Mouse (Mus musculus) C2C12 (cell line): ENCODE data around the gene Fcf1. TPM values are rescaled to one million over a fixed set of nuclear protein-coding genes. Genes with fewer than 3 reads are reported as not detected.

Experiments
- H3K27me3 ChIP-seq: one replicate; pipeline ENCODE4 v1.6.1; 2011; ENCODE audit not compliant: control insufficient read depth, insufficient read depth, insufficient read length
- H3K36me3 ChIP-seq: one replicate; pipeline ENCODE4 v1.6.1; 2011; ENCODE audit not compliant: control insufficient read depth, insufficient read depth
- H3K4me3 ChIP-seq: one replicate; pipeline ENCODE4 v1.5.1; 2011; ENCODE audit warnings: mild to moderate bottlenecking, control low read depth; ENCODE audit not compliant: poor library complexity, insufficient read depth, severe bottlenecking
- H3K79me2 ChIP-seq: one replicate; pipeline ENCODE4 v1.6.1; 2011; ENCODE audit not compliant: control insufficient read depth, insufficient read depth
- H3K79me3 ChIP-seq: one replicate; pipeline ENCODE4 v1.6.1; 2011; ENCODE audit warnings: low read depth, control low read depth
- H3ac ChIP-seq: one replicate; pipeline ENCODE3; 2011; ENCODE audit warnings: low read depth; ENCODE audit not compliant: control insufficient read depth, insufficient read length
- CEBPB ChIP-seq: IDR thresholded peaks from one replicate; pipeline ENCODE4 v1.6.1; 2011; ENCODE audit warnings: low read depth, mild to moderate bottlenecking, control low read depth, moderate library complexity
- CTCF ChIP-seq: IDR thresholded peaks from one replicate; pipeline ENCODE4 v1.5.1; 2011; ENCODE audit not compliant: control insufficient read depth, insufficient read depth, insufficient read length
- FOSL1 ChIP-seq: IDR thresholded peaks from one replicate; pipeline ENCODE4 v1.8.0; 2011; ENCODE audit warnings: mild to moderate bottlenecking, low read length; ENCODE audit not compliant: poor library complexity, insufficient read depth, severe bottlenecking
- MAX ChIP-seq: IDR thresholded peaks from one replicate; pipeline ENCODE4 v1.6.1; 2011; ENCODE audit warnings: mild to moderate bottlenecking, control low read depth
- MYOD1 ChIP-seq: IDR thresholded peaks from one replicate; pipeline ENCODE4 v1.6.1; 2011; ENCODE audit warnings: low read depth; ENCODE audit not compliant: control insufficient read depth, insufficient read length
- MYOG ChIP-seq: IDR thresholded peaks from one replicate; pipeline ENCODE4 v1.6.1; 2011; ENCODE audit not compliant: control insufficient read depth, insufficient read length; ENCODE audit errors: extremely low read depth
- USF1 ChIP-seq: IDR thresholded peaks from one replicate; pipeline ENCODE4 v1.6.1; 2011; ENCODE audit warnings: low read depth, mild to moderate bottlenecking, control low read depth, moderate library complexity
- polyA plus RNA-seq: library from polyadenylated mRNA; unstranded; fragments of >200 nt; fragmentation: generic; extraction: Trizol; gene quantifications from one replicate; pipeline ENCODE4 v1.2.1, GENCODE M21; 2012; ENCODE audit warnings: missing spikeins

The Fcf1 gene
- polyA plus RNA-seq, 1 experiment = 115 TPM

DNA sequence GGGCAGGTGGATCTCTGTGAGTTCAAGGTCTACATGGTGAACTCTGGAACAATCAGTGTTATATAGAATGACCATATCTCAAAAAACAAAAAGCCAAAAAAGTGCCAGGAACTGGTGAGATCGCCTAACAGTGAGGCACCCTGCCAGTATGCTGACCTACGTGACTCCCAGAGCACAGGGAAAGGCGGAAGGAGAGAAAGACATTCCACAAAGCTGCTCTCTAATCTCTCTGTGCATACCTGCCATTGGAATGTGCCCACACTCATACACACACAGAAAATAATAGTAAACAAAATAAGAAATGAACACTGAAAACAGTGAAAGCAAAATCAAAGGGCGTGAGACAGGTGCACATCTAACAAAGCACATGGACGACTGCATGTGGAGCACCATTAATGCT, 35.4 kb upstream of the Fcf1 start:
- H3K36me3 ChIP-seq = peaks cover 70% of the 10 kb centered on the region
- no peaks in the 10 kb centered on the region for H3K79me3 ChIP-seq

DNA sequence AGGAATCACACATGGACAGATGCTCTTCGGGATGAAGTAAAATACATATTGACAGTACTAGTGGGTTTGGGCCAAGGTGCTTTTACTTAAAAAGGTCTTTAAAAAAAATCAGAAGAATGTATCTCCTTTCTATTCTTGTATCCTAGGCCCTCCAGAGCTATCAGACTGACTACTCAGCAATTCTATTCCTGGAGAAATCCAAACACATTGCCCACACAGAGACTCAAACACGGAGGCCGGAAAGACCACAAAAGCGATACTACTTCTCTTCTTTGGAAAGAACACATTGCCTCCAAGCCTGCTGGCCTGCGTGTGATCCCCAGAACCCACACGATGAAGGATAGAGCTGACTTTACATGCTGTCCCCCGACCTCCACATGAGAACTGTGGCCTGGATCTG, 31.6 kb upstream of the Fcf1 start:
- H3K27me3 ChIP-seq = no peaks in the 10 kb centered on the region
- H3K4me3 ChIP-seq = no peak overlapping the region
- H3K79me3 ChIP-seq = no peaks in the 10 kb centered on the region
- TF ChIP-seq MAX (no peak), CTCF (no peak)
- no peak overlapping the region for H3ac ChIP-seq
- H3K36me3 ChIP-seq = peaks cover 62% of the 10 kb centered on the region
- no peaks in the 10 kb centered on the region for H3K79me2 ChIP-seq

More for the DNA sequence above, 35.4 kb upstream of the Fcf1 start:
- no peaks in the 10 kb centered on the region for H3K79me2 ChIP-seq
- no peak overlapping the region for H3K4me3 ChIP-seq
- TF ChIP-seq MYOG (no peak), CEBPB (no peak), FOSL1 (no peak), USF1 (no peak), CTCF (no peak), MAX (no peak), MYOD1 (no peak)
- no peak overlapping the region for H3ac ChIP-seq
- no peaks in the 10 kb centered on the region for H3K27me3 ChIP-seq

DNA sequence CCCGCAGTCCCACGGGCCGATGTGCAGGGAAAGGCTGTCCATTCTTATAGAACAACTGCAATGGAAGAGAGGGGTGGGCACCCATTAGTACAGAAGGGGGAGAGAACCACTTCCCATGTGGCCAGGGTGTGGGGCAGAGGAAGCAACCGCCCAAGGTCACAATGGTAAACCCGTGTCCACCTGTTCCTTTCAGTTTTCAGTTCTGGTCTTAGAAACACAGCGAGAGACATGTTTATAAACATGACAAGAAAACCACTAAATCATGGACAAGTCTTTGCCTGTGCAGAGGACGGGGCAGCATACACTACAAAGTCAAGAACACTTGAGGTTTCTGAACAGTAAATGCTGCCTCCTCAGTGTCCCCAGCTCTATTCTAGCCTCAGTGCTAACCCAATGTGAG, 30.4 kb upstream of the Fcf1 start:
- no peaks in the 10 kb centered on the region for H3K27me3 ChIP-seq
- no peaks in the 10 kb centered on the region for H3K79me2 ChIP-seq
- TF ChIP-seq FOSL1 (no peak), MYOG (no peak), CEBPB (no peak), MYOD1 (no peak), CTCF (no peak), USF1 (no peak), MAX (no peak)
- no peak overlapping the region for H3ac ChIP-seq
- H3K36me3 ChIP-seq = peaks cover 51% of the 10 kb centered on the region
- H3K4me3 ChIP-seq = no peak overlapping the region
- H3K79me3 ChIP-seq = no peaks in the 10 kb centered on the region

DNA sequence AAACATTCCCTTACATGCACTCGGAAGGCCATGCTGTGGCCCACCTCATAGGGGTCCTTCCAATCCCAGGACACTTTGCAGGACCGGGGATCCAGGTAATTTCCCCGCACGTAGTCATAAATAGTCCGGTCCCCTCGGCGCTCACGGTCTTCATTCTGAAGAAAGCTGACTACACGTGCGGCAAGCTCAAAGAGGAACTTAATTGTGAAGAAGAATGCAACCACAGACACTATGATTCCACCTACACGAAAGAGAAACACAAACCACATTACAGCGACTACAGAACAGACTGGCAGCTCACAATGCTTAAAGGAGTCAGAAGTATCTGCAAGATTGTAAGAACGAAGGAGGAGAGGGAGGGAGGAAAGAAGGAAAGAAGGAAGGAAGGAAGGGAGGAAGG, 29.0 kb upstream of the Fcf1 start:
- Histone ChIP-seq H3K79me2 (no peaks in the 10 kb centered on the region), H3K27me3 (no peaks in the 10 kb centered on the region), H3K36me3 (peaks cover 47% of the 10 kb centered on the region), H3K4me3 (no peak overlapping the region), H3K79me3 (no peaks in the 10 kb centered on the region), H3ac (no peak overlapping the region)
- no peak for TF ChIP-seq CEBPB
- no peak for TF ChIP-seq CTCF
- no peak for TF ChIP-seq MYOD1
- TF ChIP-seq MAX = no peak
- TF ChIP-seq FOSL1 = no peak
- no peak for TF ChIP-seq MYOG
- no peak for TF ChIP-seq USF1

DNA sequence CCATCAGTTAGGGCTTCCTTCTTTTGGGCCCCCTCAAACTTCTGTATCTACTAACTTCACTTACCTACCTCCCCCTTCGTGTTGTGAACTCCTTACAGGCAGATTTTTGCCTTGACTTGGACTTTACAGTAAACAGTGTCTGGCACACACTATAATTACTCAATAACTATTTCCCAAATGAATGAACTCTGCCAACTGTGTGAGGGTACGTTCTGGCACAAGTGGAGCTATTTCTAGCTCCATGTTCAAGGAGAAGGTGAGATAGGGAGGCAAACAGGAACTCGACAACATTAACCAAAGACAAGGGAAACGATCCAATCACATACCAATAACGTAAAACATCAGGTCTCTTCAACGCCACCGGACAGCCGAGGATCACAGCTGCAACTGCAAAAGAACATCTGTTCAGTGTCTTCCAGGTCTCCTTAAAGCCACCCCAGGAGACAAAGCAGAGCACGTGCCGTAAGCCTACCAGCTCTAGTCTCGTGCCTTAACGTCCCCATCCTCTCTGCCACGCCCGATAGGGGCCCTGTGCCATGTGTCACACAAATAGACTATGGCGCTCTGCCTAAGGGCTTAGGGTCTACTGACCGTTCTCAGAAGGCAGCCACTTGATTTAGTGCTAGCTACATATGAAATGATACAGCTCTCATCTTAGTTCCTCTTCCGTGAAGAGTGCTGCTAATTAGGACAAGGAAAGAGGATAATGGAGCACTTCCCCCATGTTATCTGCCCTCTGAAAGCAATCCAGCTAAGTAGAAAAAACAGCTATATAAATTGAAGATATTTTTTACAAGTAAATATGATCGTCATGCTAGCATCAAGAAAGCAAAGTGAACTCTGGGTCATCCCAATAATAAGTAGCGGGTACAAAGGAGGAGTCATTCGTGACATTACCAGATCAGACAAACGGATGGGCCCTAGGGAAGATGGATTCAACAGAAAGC, 27.4 kb upstream of the Fcf1 start:
- H3K79me3 ChIP-seq = no peaks in the 10 kb centered on the region
- peaks cover 48% of the 10 kb centered on the region for H3K36me3 ChIP-seq
- H3K79me2 ChIP-seq = no peaks in the 10 kb centered on the region
- no peaks in the 10 kb centered on the region for H3K27me3 ChIP-seq
- no peak overlapping the region for H3K4me3 ChIP-seq
- H3ac ChIP-seq = no peak overlapping the region
- TF ChIP-seq CTCF (no peak), FOSL1 (no peak), MYOG (no peak), MYOD1 (no peak), MAX (no peak), USF1 (no peak), CEBPB (no peak)
